Mouse (Mus musculus) urinary bladder, postnatal 14 days (tissue): ENCODE measurements around the gene Creb3l1.

ENCODE experiments used
- DNase-seq: peaks from one replicate; pipeline ENCODE4 v3.0.0; 2021; ENCODE audit warnings: low spot score

The Creb3l1 gene

DNA sequence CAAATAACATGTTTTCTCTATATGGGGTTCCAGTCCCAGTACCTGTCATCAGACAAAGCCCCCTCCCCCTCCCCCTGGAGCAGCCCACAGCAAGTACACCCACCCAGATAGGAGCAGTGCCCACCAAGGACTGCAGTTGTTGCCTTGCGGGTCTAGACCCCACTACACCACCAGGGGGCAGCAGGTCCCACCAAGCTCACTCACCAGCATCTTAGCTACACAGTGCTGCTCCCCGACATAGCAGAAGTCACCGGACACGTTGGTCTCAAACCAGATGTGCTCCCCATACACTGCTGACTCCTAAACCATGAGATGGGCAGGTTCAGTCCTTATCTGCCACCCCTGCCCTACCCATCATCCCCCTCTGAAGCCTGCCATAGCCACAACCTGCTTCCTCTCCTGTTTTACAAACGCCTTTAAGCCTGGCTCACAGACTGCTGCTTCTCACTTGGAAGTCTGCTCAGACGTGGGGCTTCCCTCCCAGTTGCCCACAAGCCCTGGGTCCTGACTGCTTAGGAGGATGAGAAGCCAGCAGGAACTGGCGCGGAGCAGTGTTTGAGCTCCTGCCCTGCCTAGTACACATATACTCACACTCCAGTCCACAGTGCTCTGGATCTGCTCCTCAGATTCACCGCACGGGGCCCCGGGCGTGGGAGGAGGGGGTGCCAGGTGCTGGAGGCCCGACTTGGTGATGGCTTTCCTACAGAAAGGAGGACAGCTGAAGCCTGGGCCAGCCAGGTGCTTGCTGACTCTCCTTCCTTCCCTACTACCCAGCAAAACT lies 79.9 kb downstream of the Creb3l1 start:
- DNase-seq = peak; percentile 76

DNA sequence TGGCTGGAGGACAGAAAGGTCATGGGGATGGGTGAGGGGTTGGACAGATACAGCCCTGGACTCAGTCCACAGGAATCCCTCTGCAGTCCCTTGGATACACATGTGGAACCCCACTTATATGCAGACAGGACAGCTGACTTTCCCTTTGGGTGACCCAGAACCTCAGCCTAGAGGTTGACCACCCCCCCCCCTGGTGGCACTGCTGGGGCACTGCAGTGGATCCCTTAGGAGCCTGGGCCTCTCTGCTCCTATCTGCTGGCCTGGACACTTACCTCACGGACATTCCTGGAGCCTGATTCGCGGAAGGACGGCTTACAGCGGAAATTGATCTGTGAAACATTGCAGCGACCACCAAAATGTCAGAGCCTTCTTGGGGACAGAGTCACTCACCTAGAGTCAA lies 81.9 kb downstream of the Creb3l1 start:
- DNase-seq = no peak

DNA sequence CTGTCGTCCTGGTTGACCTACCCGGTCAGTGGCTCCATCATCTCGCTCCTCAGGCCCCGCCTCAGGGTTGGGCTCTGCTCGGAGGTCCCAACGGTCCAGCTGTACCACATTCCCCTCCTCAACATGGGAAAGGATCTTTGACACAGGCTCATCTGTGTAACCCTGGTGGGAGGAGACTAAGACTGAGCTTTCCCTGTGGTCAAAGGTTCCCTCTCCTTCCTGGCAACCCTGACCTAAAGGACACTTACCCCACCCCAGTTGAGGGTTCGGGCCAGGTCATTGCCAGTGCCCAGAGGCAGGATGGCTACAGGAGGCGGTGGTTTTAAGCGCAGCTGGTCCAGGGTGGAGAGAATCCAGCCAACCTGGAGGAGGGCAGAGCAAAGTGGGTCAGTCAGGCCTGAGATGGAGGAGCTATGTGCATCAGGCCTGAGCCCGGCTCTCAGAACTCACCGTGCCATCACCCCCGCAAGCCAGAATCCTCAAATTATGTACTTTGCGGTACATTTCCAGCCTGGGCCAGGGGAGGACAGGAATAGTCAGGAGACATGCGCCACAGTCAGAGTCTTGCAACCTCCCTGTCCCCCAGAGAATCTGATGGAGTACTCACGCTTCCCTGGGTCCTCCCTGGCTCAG lies 84.9 kb downstream of the Creb3l1 start:
- DNase-seq = no peak

DNA sequence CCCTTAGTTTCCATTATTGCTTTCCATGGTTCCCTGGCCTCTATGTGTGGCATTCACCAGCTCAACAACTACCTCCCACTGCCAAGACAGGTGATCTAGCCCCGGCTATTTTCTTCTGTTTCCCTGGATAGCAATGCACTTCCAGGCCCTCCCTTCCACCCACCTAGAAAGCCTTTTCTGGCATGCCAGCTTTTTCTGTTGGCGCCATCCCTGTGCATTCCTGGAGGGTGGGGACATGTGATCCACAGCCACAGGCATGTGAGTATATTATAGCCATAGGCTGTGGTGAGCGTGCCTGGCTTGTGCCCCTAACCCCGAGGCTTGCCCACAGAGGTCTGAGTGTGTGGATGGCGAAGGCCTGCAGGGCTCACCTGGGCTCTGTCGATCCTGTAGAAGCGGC lies 88.1 kb downstream of the Creb3l1 start:
- no peak for DNase-seq

DNA sequence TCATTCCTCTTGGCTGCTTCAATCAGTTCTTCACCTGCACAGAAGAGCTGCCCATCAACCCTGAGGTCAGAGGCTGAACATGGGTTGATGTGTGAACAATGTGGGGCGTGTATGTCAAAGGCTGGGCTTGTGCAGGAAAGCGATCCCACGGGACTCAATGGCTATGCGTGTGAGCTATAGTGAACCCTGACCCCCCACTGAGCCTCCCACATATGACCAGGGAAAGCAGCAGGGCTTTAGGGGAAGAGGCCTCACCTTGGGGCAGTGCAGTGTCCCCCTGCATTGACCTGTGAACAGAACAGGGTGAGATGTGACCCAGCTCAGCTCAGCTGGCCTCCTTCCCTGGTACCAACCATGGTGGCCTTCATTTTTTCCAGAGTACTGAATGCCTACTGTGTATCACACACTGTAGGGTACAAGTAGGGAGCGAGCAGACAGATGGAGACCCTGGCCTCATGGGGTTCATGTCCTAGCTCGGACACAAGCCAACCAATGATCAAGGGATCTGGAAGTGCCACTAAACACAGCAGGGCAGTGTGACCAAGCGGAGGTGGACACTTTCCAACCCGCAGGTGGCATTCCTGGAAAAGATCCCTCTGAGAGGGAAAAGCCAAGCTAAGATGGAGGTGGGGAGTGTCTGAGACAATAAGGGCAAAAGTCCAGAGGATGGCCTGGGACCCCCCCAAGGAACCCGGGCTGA lies 89.3 kb downstream of the Creb3l1 start:
- no peak for DNase-seq

DNA sequence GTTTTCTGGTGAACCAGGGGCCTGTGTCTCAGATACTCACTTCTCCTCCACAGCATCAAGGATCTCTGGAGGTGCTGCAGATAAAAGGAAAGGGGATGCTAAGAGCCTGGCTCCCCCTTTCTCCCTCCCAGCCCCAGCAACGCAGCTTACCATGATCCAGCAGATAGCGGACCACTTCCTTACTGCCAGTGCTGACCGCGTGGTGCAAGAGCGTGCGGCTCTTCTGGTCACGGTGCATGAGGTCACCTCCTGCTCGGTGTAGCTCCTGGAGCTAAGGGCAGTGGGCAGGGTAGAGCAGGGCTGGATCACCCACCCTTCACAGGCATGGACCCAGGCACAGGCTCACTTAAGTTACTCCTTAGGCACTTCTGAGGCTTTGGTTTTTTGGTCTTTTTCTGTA lies 90.3 kb downstream of the Creb3l1 start:
- DNase-seq = no peak

DNA sequence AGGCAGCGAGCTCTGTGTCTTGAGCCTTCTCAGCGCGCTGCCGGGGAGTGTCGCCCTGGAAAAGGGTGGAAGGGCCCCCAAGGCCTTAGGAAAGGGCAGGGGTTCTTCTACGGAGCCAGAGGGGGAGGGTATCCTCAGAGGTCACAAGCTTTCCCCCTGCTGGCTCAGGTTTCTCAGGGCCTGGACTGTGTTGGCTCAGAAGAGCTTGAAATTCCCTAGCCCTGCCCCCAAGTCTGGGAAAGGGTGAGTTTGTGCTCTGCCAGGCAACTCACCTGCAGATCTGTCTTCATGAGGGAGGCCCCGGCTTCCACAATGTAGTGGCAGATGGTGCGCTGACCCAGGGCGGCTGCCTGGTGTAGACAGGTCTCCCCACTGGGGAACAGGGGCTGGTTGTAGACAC lies 90.8 kb downstream of the Creb3l1 start:
- DNase-seq = no peak

DNA sequence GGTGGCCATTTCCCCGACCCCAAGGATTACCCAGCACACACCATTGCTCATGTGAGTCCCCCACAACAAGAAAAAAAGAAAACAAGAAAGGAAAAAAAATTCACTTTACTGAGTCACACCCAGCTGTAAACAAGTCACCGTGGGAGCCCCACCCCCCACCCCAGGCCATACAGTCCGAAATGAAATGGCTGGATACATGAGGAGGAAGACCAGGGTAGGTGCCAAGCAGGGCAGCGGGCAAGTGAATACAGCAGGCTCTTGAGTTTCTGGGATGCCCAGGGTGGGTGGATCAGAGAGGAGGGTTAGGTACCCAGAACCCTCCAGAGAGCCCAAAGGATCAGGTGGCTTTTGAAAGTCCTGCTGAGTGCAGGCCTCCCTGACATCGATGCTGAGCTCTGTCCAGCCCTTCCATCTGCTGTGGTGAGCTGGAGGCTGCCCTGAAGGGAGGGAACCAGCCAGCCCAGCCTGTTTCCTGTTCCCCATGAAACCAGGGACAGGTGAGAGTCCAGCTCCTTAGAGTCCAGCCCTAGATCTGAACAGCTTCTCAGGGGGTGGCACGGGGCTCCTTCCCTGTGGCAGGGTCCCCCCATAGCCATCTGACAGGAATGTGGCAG lies 91.5 kb downstream of the Creb3l1 start:
- no peak for DNase-seq
